Mouse (Mus musculus) midbrain, embryonic 13.5 days (tissue): ENCODE data around the gene Dok5. TPM values are rescaled to one million over a fixed set of nuclear protein-coding genes. Genes with fewer than 3 reads are reported as not detected.

ENCODE experiments used
- ATAC-seq: fragments of 200-750 bp; cut with Nextera tagmentation; 2 replicates; pipeline ENCODE4 v1.8.0; 2017; ENCODE audit warnings: mild to moderate bottlenecking, moderate TSS enrichment, moderate library complexity
- H3K27ac ChIP-seq: fragments of 300-500 bp; sonication (generic); 2 replicates; pipeline ENCODE4 v1.5.1; 2015; ENCODE audit warnings: inconsistent platforms, mild to moderate bottlenecking, moderate library complexity
- H3K27me3 ChIP-seq: fragments of 300-500 bp; sonication (generic); 2 replicates; pipeline ENCODE4 v1.6.1; 2015; ENCODE audit warnings: mild to moderate bottlenecking, inconsistent platforms
- H3K36me3 ChIP-seq: fragments of 300-500 bp; sonication (generic); 2 replicates; pipeline ENCODE4 v1.6.1; 2015; ENCODE audit warnings: mild to moderate bottlenecking, inconsistent platforms
- H3K4me1 ChIP-seq: fragments of 300-500 bp; sonication (generic); replicated peaks from 2 replicates; pipeline ENCODE4 v1.6.1; 2015; ENCODE audit warnings: inconsistent platforms
- H3K4me2 ChIP-seq: fragments of 300-500 bp; sonication (generic); replicated peaks from 2 replicates; pipeline ENCODE4 v1.6.1; 2015; ENCODE audit warnings: moderate library complexity, mild to moderate bottlenecking, inconsistent platforms
- H3K4me3 ChIP-seq: fragments of 300-500 bp; sonication (generic); replicated peaks from 2 replicates; pipeline ENCODE4 v1.5.1; 2015; ENCODE audit warnings: mild to moderate bottlenecking, inconsistent platforms
- H3K9ac ChIP-seq: fragments of 300-500 bp; sonication (generic); replicated peaks from 2 replicates; pipeline ENCODE4 v1.6.1; 2015; ENCODE audit warnings: mild to moderate bottlenecking, inconsistent platforms
- H3K9me3 ChIP-seq: fragments of 300-500 bp; sonication (generic); 2 replicates; pipeline ENCODE4 v1.6.1; 2016; ENCODE audit warnings: mild to moderate bottlenecking, inconsistent platforms
- WGBS: fragments of 180-500 bp; shearing (Covaris S2); methylation state at CpG from one replicate; pipeline ENCODE4 v1.1.7; 2015; 5-methylcytosine and 5-hydroxymethylcytosine counted together
- polyA plus RNA-seq: library from polyadenylated mRNA; unstranded; fragments of >200 nt; fragmentation: Nextera tagmentation; extraction: Ambion mirVana; gene quantifications from 2 replicates; pipeline ENCODE4 v1.2.1, GENCODE M21; 2015

The Dok5 gene
- polyA plus RNA-seq, 1 experiment from 2014 or later = 41.1 TPM

DNA sequence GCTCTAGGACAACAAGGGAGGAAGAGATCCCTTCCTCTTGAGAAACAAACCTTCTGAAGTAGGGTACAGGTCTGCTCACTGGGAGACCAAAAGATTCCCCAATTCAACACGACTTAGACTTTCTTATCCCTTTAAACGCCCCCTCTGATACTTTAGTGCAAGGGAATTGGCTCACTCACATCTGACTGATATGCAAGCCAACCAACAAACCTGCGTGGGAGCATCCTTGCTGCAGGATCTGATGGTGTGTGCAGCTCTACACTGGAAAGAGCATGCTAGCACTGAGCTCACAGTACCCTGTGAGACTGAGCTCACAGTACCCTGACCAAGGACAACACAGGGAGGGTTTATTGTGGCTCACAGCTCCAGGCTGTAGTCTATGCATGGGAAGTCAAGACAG, 139.9 kb downstream of the Dok5 start:
- no peaks in the 10 kb centered on the region for H3K4me1 ChIP-seq
- H3K4me3 ChIP-seq = no peak overlapping the region
- peaks cover 6% of the 10 kb centered on the region; the same call in 1 of the 2 replicates for H3K36me3 ChIP-seq
- H3K27me3 ChIP-seq = no peaks in the 10 kb centered on the region
- WGBS = 88% methylated on average over 3 of the region's 3 CpGs
- H3K4me2 ChIP-seq = no peak overlapping the region
- ATAC-seq = no peak
- H3K27ac ChIP-seq = no peak overlapping the region
- H3K9me3 ChIP-seq = no peaks in the 10 kb centered on the region
- no peak overlapping the region for H3K9ac ChIP-seq

DNA sequence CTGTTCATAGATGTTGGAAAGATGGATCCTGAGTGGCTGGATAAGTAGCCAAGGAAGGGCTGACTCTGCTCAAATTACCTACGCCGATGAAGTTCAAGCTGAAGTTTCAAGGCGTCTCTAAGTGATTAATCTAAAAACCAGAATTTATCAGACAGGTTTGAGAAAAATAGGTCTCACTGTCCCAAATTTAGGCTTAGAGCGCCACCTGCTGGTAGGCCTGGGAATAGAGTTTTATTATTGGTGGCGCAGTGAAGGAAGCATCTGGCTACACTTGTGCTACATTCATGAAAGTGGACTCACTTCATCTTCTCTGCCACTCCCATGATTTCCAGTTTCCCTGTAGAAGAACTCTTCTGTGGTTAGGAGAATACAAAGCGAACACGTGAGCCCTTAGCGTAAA, 141.8 kb downstream of the Dok5 start:
- 16% methylated on average over 8 of the region's 8 CpGs for WGBS
- H3K27ac ChIP-seq = no peak overlapping the region
- no peak for ATAC-seq

DNA sequence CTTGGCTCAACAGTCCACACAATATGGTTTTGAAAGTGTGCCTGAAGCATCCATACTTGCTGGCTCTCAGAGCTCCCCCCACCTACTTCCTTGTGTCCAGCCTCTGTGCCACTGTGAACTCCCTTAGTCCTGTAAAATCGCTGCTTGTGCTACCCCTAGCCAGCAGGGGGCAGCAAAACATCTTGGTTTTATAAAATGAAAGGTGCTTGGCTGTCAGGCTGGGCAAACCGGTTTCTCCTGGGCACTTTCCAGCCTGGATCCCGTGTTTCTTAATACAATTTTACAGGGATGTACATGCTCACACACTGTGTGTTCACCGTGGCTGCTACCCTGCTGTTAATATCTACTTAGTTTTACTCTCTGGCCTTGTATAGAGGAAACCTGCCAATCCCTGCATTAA, 145.9 kb downstream of the Dok5 start:
- Histone ChIP-seq H3K36me3 (no peaks in the 10 kb centered on the region), H3K4me1 (peaks cover 25% of the 10 kb centered on the region), H3K4me3 (no peak overlapping the region), H3K4me2 (no peak overlapping the region), H3K9ac (no peak overlapping the region), H3K27me3 (no peaks in the 10 kb centered on the region), H3K27ac (no peak overlapping the region), H3K9me3 (no peaks in the 10 kb centered on the region)
- peak; percentile 78 for ATAC-seq
- 1% methylated on average over 4 of the region's 4 CpGs for WGBS

More for the DNA sequence above, 141.8 kb downstream of the Dok5 start:
- Histone ChIP-seq H3K4me1 (peaks cover 8% of the 10 kb centered on the region; the same call in 1 of the 2 replicates), H3K27me3 (no peaks in the 10 kb centered on the region), H3K9ac (no peak overlapping the region), H3K4me2 (no peak overlapping the region), H3K4me3 (no peak overlapping the region), H3K36me3 (peaks cover 6% of the 10 kb centered on the region; the same call in 1 of the 2 replicates), H3K9me3 (no peaks in the 10 kb centered on the region)

DNA sequence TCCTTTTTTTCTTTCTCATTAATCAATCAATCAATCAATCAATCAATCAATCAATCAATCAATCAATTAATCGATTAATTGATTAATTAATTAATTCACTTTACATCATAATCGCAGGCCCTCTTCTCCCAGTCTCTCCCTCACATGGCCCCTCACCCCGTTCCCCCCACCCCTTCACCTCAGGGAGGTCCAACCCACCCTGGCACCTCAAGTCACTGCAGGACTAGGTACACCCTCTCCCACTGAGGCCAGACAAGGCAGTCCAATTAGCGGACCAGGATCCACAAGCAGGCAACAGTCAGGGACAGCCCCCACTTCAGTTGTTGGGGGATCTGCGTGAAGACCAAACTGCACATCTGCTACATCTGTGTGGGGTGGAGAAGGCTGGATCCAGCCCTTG, 146.3 kb downstream of the Dok5 start:
- H3K27ac ChIP-seq = no peak overlapping the region
- H3K4me2 ChIP-seq = no peak overlapping the region
- ATAC-seq = peak; percentile 46; the same call in 1 of the 2 replicates
- H3K9me3 ChIP-seq = no peaks in the 10 kb centered on the region
- no peak overlapping the region for H3K4me3 ChIP-seq
- no peaks in the 10 kb centered on the region for H3K36me3 ChIP-seq
- WGBS = 65% methylated on average over 5 of the region's 5 CpGs
- H3K4me1 ChIP-seq = peaks cover 25% of the 10 kb centered on the region
- no peak overlapping the region for H3K9ac ChIP-seq
- H3K27me3 ChIP-seq = no peaks in the 10 kb centered on the region

DNA sequence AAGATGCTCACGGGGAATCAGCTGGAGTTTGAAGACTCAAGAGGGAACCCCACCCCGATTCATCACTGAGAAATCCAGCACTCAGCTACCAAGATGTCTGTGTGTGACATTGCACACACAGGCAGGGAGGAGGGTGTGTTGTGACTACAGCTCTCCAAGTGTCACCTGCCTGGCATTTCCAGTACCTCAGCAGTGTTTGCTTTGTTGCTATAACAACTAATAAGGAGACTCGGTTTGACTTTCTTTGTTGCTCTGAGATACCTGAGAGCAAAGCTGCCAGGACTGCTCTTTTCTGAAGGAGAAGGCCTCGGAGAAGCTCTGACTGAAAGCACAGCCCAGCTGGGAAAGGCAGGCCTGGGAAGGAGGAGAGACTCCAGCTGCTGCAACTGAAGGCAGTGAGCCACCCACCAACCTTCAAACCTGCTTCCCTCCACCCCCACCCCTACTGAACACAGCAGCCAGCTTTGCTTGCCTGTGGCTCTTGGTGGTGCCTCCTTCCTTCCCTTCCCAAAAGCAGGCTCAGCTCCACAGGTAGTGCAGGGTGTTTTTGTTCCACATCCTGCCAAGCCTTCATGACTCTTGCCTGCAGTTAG, 152.7 kb downstream of the Dok5 start:
- 67% methylated on average over 4 of the region's 4 CpGs for WGBS
- ATAC-seq = no peak
- no peak overlapping the region for H3K9ac ChIP-seq
- H3K4me3 ChIP-seq = no peak overlapping the region
- H3K9me3 ChIP-seq = no peaks in the 10 kb centered on the region
- no peaks in the 10 kb centered on the region for H3K36me3 ChIP-seq
- H3K4me2 ChIP-seq = no peak overlapping the region
- H3K4me1 ChIP-seq = peaks cover 12% of the 10 kb centered on the region
- no peak overlapping the region for H3K27ac ChIP-seq
- H3K27me3 ChIP-seq = no peaks in the 10 kb centered on the region

DNA sequence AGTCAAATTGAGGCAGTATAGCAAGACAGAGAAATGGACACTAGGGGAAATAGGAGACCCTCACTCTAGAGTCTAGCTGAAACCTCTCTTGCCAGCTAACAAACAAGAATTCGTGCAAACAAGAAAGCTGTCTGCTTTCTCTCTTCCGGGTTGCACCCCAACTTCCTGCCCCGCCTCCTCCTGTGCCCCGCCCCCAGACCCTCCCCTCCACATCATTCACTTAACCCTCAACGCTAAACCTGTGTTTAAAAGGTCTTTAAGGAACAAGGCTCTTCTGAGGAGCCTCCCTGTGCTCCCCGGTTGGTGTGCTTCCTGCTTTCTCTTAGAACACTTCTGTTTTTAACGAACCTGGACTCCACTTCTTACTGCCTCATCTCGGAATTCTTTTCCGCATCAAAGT, 156.4 kb downstream of the Dok5 start:
- no peak overlapping the region for H3K27ac ChIP-seq
- ATAC-seq = no peak
- no peaks in the 10 kb centered on the region for H3K9me3 ChIP-seq
- H3K27me3 ChIP-seq = no peaks in the 10 kb centered on the region
- H3K9ac ChIP-seq = no peak overlapping the region
- WGBS = 72% methylated on average over 9 of the region's 9 CpGs
- H3K4me3 ChIP-seq = no peak overlapping the region
- 0 out of 2 replicates have a peak, but pooled peaks cover 3% of the 10 kb centered on the region for H3K4me1 ChIP-seq
- H3K36me3 ChIP-seq = no peaks in the 10 kb centered on the region
- H3K4me2 ChIP-seq = no peak overlapping the region

DNA sequence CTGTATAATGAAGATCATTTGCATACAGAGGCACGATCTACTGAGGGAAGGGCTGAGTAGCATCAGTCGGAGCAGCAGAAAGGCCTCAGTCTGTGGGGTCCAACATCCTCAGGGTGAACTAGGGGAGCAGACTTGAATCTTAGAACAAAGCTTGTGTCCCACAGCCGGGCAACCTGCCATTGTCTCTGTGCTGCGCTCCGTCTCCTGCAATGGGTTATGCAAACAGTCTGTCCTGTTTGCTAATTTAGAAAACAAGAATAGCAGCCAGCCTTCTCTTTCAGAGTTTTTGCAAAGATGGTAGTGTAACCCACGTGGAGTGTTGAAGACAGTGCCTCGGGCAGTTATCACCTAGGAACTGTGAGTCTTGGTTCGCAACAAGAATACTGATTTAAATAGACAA, 163.5 kb downstream of the Dok5 start:
- no peaks in the 10 kb centered on the region for H3K36me3 ChIP-seq
- no peaks in the 10 kb centered on the region for H3K9me3 ChIP-seq
- no peak overlapping the region for H3K9ac ChIP-seq
- WGBS = 74% methylated on average over 8 of the region's 8 CpGs
- H3K27me3 ChIP-seq = no peaks in the 10 kb centered on the region
- H3K4me2 ChIP-seq = no peak overlapping the region
- ATAC-seq = no peak
- H3K27ac ChIP-seq = no peak overlapping the region
- H3K4me3 ChIP-seq = no peak overlapping the region
- 0 out of 2 replicates have a peak, but pooled peaks cover 3% of the 10 kb centered on the region for H3K4me1 ChIP-seq

DNA sequence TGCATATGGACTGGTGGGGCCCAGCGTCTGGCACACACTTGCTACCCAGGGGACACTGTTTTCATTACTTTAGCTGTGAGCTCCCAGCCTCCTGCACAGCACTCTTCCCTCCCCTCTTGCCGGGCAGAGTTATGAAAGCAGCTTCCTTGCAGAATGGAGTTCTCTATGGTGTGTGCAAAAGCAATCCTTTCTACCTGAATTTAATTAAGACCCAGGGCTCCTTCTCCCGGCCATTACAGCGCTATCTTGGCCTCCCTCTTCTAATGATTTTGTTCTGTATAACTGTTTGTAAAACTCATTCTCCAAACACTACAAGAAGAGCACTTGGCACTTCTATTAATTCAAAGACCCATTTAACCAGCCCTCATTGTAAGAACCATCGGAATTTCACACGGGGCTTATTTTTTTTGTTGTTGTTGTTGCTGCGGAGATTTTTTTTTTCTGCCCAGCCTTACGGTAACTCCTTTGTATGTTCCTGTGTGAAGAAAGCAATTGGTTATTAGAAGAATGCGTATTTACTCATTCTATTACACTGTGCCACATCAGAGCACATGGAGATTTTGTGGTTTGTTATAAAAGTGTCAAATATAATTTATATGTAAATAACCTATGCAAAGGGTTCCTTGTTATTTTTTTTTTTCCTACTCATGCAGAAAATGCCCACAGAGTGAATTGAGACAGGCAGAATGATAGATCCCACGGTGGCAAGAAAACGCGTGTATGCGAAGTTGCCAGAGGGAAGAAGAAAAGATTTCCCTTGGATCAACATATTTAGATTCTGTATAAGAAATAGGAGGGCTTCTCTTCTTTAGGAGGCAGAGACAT, 170.8 kb downstream of the Dok5 start:
- no peak overlapping the region for H3K4me3 ChIP-seq
- peak overlapping the region; percentile 20; the same call in 1 of the 2 replicates for H3K27ac ChIP-seq
- peaks cover 23% of the 10 kb centered on the region for H3K4me1 ChIP-seq
- no peak overlapping the region for H3K9ac ChIP-seq
- peak overlapping the region; percentile 19 for H3K4me2 ChIP-seq
- peak; percentile 79 for ATAC-seq
- H3K27me3 ChIP-seq = no peaks in the 10 kb centered on the region
- H3K36me3 ChIP-seq = no peaks in the 10 kb centered on the region
- 23% methylated on average over 13 of the region's 13 CpGs for WGBS
- no peaks in the 10 kb centered on the region for H3K9me3 ChIP-seq

DNA sequence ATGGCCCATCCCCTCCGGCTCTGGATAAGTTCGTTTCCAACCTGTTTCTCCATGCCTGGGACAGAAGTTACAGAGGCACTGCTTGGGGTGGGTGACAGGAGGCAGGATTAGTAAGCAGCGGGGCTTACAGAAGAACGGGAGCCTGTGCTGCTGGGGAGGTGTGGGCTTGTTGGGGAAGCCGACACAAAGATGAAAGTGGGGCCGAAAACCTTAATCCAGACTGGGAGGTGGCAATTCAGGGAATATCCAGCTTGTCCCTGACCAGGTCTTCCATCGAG, 171.4 kb downstream of the Dok5 start:
- Histone ChIP-seq H3K36me3 (no peaks in the 10 kb centered on the region), H3K9ac (no peak overlapping the region), H3K4me2 (no peak overlapping the region), H3K4me3 (no peak overlapping the region), H3K27ac (0 out of 2 replicates have a peak overlapping the region, but pooled peaks have one; percentile 20), H3K4me1 (peaks cover 23% of the 10 kb centered on the region), H3K9me3 (no peaks in the 10 kb centered on the region), H3K27me3 (no peaks in the 10 kb centered on the region)
- 0 out of 2 replicates have a peak, but pooled peaks have one; percentile 30 for ATAC-seq
- WGBS = 41% methylated on average over 7 of the region's 7 CpGs

DNA sequence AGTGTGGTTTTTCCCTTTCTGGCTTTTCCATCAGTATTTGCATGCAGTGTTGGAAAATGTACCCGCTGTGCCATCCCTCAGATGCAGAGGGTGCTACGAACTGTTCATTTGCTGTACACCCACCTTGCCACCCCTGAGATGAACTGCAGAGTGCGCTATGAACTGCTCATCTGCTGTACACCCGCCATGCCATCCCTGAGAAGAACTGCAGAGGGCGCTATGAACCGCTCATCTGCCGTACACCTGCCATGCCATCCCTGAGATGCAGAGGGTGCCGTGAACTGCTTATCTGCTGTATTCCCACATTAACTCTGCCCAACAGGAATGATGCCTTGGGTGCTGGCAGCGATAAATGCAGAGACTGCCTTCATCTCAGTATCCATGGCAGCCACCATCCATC, 171.8 kb downstream of the Dok5 start:
- Histone ChIP-seq H3K9ac (no peak overlapping the region), H3K4me2 (no peak overlapping the region), H3K4me3 (no peak overlapping the region), H3K4me1 (peaks cover 23% of the 10 kb centered on the region), H3K27ac (0 out of 2 replicates have a peak overlapping the region, but pooled peaks have one; percentile 20), H3K27me3 (no peaks in the 10 kb centered on the region), H3K36me3 (no peaks in the 10 kb centered on the region), H3K9me3 (no peaks in the 10 kb centered on the region)
- WGBS = 93% methylated on average over 9 of the region's 9 CpGs
- ATAC-seq = no peak

DNA sequence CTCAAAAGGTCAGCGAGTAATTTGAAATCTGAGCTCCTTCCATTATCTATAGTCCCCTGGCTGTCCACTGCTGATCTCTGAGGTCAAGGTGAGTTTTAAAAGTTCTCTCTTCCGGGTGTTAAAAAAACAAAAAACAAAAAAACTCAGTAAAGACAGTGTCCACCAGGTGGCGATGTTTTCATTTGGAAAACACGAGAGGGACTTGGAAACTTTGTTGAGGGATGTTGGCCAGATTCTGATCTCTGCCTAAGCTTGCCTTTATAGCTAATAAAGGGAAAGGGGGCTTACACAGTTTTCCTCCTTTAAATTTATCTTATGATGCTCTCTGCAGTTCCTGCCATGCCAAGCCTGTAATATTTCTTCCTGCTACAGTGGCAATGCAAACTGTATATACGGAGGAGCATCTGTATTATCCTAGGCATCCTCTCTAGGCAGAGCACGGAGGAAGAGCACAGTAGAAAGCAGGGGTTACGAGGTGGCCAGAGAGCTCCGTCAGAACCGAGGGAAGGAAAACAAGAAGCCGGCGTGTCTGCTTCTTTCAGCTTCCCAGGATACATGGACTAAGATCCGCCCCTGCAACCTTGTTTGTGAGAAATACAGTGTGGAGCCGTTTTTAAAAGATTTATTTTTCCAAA, 181.1 kb downstream of the Dok5 start:
- Histone ChIP-seq H3K27me3 (no peaks in the 10 kb centered on the region), H3K4me1 (peaks cover 7% of the 10 kb centered on the region; the same call in 1 of the 2 replicates), H3K4me2 (no peak overlapping the region), H3K27ac (no peak overlapping the region), H3K9ac (no peak overlapping the region), H3K4me3 (no peak overlapping the region), H3K9me3 (no peaks in the 10 kb centered on the region), H3K36me3 (no peaks in the 10 kb centered on the region)
- WGBS = 53% methylated on average over 13 of the region's 13 CpGs
- ATAC-seq = 0 out of 2 replicates have a peak, but pooled peaks have one; percentile 20

DNA sequence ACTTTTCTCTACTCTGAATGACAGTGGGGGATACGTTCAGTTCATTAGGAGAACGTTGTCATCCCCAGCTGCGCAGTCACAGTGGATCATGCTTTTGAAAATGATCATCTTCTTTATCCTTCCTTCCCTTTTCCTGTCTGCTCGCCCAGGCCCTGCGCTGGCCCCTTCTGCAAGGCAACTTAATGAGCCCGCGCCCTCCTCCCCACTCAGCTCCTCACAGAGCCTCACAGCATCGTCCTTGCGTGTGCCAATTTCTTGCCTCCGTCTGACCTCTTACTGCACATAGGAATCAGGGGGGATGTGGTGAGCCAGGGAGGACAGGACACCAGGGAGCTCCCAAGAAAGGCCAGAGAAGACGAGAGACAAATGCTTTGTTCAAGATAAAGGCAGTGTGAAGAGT, 182.3 kb downstream of the Dok5 start:
- WGBS = 61% methylated on average over 11 of the region's 11 CpGs
- no peak overlapping the region for H3K27ac ChIP-seq
- peaks cover 7% of the 10 kb centered on the region; the same call in 1 of the 2 replicates for H3K4me1 ChIP-seq
- H3K9ac ChIP-seq = 0 out of 2 replicates have a peak overlapping the region, but pooled peaks have one; percentile 11
- no peaks in the 10 kb centered on the region for H3K36me3 ChIP-seq
- H3K27me3 ChIP-seq = no peaks in the 10 kb centered on the region
- H3K4me3 ChIP-seq = no peak overlapping the region
- H3K4me2 ChIP-seq = no peak overlapping the region
- peak; percentile 53; the same call in 1 of the 2 replicates for ATAC-seq
- no peaks in the 10 kb centered on the region for H3K9me3 ChIP-seq
